Mouse (Mus musculus) spleen, adult 2 months (tissue): ENCODE results near the gene Otud5.

ENCODE experiments used
- CTCF ChIP-seq: fragments of 200-500 bp; IDR thresholded peaks from 2 replicates; pipeline ENCODE4 v1.5.1; 2011; ENCODE audit warnings: mild to moderate bottlenecking, inconsistent platforms; ENCODE audit not compliant: insufficient read depth, insufficient read length, insufficient replicate concordance; ENCODE audit errors: extremely low read depth
- POLR2A ChIP-seq: fragments of 200-500 bp; IDR thresholded peaks from 2 replicates; pipeline ENCODE4 v1.6.1; 2011; ENCODE audit warnings: low read depth, low read length, inconsistent platforms

DNA sequence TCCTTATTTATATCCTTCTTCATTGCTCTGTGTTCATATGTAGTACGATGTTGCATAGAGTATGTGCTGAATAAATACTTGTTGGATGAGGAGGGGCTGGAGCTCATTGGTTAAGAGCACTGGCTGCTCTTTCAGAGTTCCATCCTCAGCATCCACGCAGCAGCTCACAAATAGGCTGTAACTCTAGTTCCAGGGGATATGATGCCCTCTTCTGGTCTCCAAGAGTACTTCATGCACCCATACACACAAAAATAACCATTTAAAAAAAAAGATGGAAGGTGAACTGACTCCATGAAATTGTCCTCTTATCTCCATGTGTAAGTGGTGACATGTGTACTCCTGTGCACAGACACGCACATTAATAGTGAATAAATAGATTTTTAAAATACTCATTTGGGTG lies 47.8 kb upstream of the Otud5 start:
- TF ChIP-seq POLR2A (no peak), CTCF (peak; percentile 12; the same call in 1 of the 2 replicates)
